Mouse (Mus musculus) midbrain, postnatal 0 days (tissue): ENCODE results near the gene Ddx20. TPM values are rescaled to one million over a fixed set of nuclear protein-coding genes. Genes with fewer than 3 reads are reported as not detected.
A peak's percentile ranks its signal among the peaks of the same experiment; 100 is the strongest.

Experiments
- ATAC-seq: fragments of 200-750 bp; cut with Nextera tagmentation; 2 replicates; pipeline ENCODE4 v1.8.0; 2017; ENCODE audit warnings: moderate number of reproducible peaks, mild to moderate bottlenecking, moderate TSS enrichment, moderate library complexity; ENCODE audit not compliant: low FRiP score
- DNase-seq: peaks from one replicate; pipeline ENCODE4 v3.0.0-alpha.2; 2015; ENCODE audit warnings: low spot score
- H3K27ac ChIP-seq: fragments of 300-500 bp; sonication (generic); 2 replicates; pipeline ENCODE4 v1.5.1; 2014; ENCODE audit warnings: low read depth, mild to moderate bottlenecking, low read length, mixed read lengths
- H3K27me3 ChIP-seq: fragments of 300-500 bp; sonication (generic); 2 replicates; pipeline ENCODE4 v1.6.1; 2014; ENCODE audit warnings: low read length, control low read depth, mixed read lengths; ENCODE audit not compliant: insufficient read depth
- H3K36me3 ChIP-seq: fragments of 300-500 bp; sonication (generic); 2 replicates; pipeline ENCODE4 v1.6.1; 2014; ENCODE audit warnings: low read length, control low read depth, mixed read lengths; ENCODE audit not compliant: insufficient read depth
- H3K4me1 ChIP-seq: fragments of 300-500 bp; sonication (generic); 2 replicates; pipeline ENCODE4 v1.6.1; 2014; ENCODE audit warnings: mild to moderate bottlenecking, control low read depth, antibody characterized with exemption, low read length, mixed read lengths; ENCODE audit not compliant: insufficient read depth
- H3K4me2 ChIP-seq: fragments of 300-500 bp; sonication (generic); 2 replicates; pipeline ENCODE4 v1.6.1; 2014; ENCODE audit warnings: low read depth, mild to moderate bottlenecking, low read length, mixed read lengths; ENCODE audit not compliant: poor library complexity, severe bottlenecking
- H3K4me3 ChIP-seq: fragments of 300-500 bp; sonication (generic); 2 replicates; pipeline ENCODE4 v1.5.1; 2014; ENCODE audit warnings: low read depth, mild to moderate bottlenecking, low read length, moderate library complexity
- H3K9ac ChIP-seq: fragments of 300-500 bp; sonication (generic); replicated peaks from 2 replicates; pipeline ENCODE4 v1.6.1; 2014; ENCODE audit warnings: mild to moderate bottlenecking, low read length, moderate library complexity, mixed read lengths; ENCODE audit not compliant: poor library complexity, severe bottlenecking
- H3K9me3 ChIP-seq: fragments of 300-500 bp; sonication (generic); 2 replicates; pipeline ENCODE4 v1.6.1; 2016; ENCODE audit warnings: low read length, control low read depth
- CTCF ChIP-seq: IDR thresholded peaks from 2 replicates; pipeline ENCODE4 v1.5.1; 2016; ENCODE audit warnings: antibody characterized with exemption, mild to moderate bottlenecking
- WGBS: fragments of 180-500 bp; shearing (Covaris S2); extraction: QIAGEN DNeasy Blood & Tissue Kit; methylation state at CpG from one replicate; pipeline ENCODE4 v1.1.7; 2014; 5-methylcytosine and 5-hydroxymethylcytosine counted together
- polyA plus RNA-seq: library from polyadenylated mRNA; unstranded; fragments of >200 nt; fragmentation: Nextera tagmentation; extraction: Ambion mirVana; gene quantifications from 2 replicates; pipeline ENCODE4 v1.2.1, GENCODE M21; 2015
- total RNA-seq: library from RNA; depleted of rRNA; stranded (reverse); fragments of >200 nt; gene quantifications from 2 replicates; pipeline ENCODE4 v1.2.3, GENCODE M21; 2014

Ddx20 gene
- total and polyA plus RNA-seq, 2 experiments from 2014 or later, result 16.5 to 23.0 TPM

DNA sequence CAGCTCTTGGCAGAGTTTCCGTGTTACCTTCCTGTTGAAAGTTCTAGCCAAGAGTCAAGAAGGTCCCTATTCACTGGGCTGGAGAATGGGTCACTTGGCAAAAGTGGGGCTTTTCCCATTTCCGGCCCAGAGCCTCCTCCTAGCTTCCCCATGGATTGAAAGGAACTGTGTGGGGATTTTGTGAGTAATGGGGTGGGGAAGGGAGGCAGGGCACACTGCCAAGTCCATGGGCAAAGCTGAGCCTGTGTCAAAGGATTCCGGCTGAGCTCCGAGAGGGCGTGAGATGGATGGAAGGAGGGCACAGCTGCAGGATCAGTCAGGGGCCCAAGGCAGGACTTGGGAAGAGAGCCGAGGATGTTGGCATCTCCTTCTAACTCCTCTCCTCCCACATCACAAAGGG lies 22.9 kb upstream of the Ddx20 start:
- ATAC-seq (peak; percentile 62), DNase-seq (peak; percentile 89)
- no peak for TF ChIP-seq CTCF
- Histone ChIP-seq H3K27me3 (peaks cover 8% of the 10 kb centered on the region; the same call in 1 of the 2 replicates), H3K27ac (no peak overlapping the region), H3K4me2 (no peak overlapping the region), H3K4me3 (no peak overlapping the region), H3K9ac (no peak overlapping the region), H3K4me1 (peaks cover under 1% of the 10 kb centered on the region), H3K36me3 (no peaks in the 10 kb centered on the region), H3K9me3 (no peaks in the 10 kb centered on the region)
- 51% methylated on average over 6 of the region's 6 CpGs for WGBS

DNA sequence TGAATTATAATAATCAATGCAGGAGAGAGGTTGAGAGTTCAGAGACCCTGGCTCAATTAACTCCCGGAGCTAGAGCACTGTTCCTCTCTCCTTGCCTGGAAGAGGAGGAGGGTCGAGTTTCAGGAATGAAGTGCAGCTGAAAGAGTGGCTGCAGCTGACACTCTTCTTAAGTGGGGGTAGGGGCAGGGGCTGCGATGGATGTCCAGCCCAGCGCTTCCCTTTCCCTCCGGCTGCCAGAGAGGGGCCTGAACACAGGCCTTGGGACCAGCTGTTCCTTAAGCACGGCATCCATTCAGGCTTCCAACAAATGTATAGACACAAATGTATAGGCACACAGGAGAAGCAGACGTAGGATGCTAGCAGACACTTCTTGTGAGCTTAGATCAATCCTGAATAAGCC lies 20.2 kb upstream of the Ddx20 start:
- Histone ChIP-seq H3K4me1 (peaks cover 4% of the 10 kb centered on the region; the same call in 1 of the 2 replicates), H3K36me3 (no peaks in the 10 kb centered on the region), H3K27ac (no peak overlapping the region), H3K27me3 (peaks cover 18% of the 10 kb centered on the region; the same call in 1 of the 2 replicates), H3K4me3 (no peak overlapping the region), H3K9ac (no peak overlapping the region), H3K4me2 (peak overlapping the region; percentile 16), H3K9me3 (no peaks in the 10 kb centered on the region)
- no peak for TF ChIP-seq CTCF
- no peak for DNase-seq
- 26% methylated on average over 7 of the region's 7 CpGs for WGBS
- no peak for ATAC-seq

DNA sequence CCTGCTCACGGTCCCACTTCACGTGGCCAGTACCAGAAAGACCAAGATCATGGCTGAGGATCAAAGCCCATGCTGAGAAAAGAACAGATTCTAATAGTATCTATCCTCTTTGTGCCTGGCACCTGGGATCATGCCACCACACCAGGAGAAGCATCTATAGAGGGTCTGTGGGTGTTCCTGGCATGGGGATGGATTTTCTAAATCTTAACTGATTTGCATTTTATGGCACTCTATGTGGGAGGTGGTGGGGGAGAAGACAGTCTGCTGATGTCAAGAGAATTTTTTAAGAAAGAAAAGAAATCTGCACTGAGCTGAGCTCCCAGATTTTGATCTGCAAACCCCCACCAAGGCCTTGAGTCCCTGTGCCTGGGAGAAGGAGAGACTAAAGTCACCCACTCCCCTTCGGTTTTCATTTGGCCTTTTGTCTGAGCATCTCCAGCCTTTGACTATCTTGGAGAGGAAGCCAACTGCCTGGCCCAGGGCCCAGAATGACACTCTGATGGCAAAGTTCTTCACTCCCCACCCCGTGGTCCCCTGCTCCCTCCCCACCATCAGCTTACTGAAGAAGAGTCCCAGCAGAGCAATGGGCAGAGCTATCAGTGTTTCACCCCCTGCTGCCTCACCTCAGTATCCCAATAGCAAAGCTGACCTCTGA lies 19.1 kb upstream of the Ddx20 start:
- peak overlapping the region; percentile 99 for H3K4me2 ChIP-seq
- peak overlapping the region; percentile 47; the same call in 1 of the 2 replicates for H3K4me3 ChIP-seq
- H3K36me3 ChIP-seq, result no peaks in the 10 kb centered on the region
- H3K9me3 ChIP-seq, result no peaks in the 10 kb centered on the region
- H3K9ac ChIP-seq, result no peak overlapping the region
- DNase-seq, result peak; percentile 73
- no peak for TF ChIP-seq CTCF
- peaks cover 18% of the 10 kb centered on the region; the same call in 1 of the 2 replicates for H3K27me3 ChIP-seq
- ATAC-seq, result no peak
- H3K4me1 ChIP-seq, result peaks cover 4% of the 10 kb centered on the region; the same call in 1 of the 2 replicates
- WGBS, result 47% methylated on average over 4 of the region's 4 CpGs
- H3K27ac ChIP-seq, result no peak overlapping the region; the same call in 1 of the 2 replicates

GRCm38 (mm10) chr3:105705561-105705960 lies 18.2 kb upstream of the Ddx20 start:
- no peak for ATAC-seq
- Histone ChIP-seq H3K27me3 (peaks cover 18% of the 10 kb centered on the region; the same call in 1 of the 2 replicates), H3K27ac (peak overlapping the region; percentile 47; the same call in 1 of the 2 replicates), H3K36me3 (no peaks in the 10 kb centered on the region), H3K4me2 (peak overlapping the region; percentile 99), H3K9me3 (no peaks in the 10 kb centered on the region), H3K9ac (peak overlapping the region; percentile 55), H3K4me1 (peaks cover 4% of the 10 kb centered on the region; the same call in 1 of the 2 replicates), H3K4me3 (peak overlapping the region; percentile 47)
- TF ChIP-seq CTCF, result no peak
- DNase-seq, result no peak
- 37% methylated on average over 3 of the region's 3 CpGs for WGBS

GRCm38 (mm10) chr3:105705061-105705549 lies 17.7 kb upstream of the Ddx20 start:
- ATAC-seq (peak; percentile 64), DNase-seq (peak; percentile 75)
- no peak for TF ChIP-seq CTCF
- H3K4me2 ChIP-seq, result peak overlapping the region; percentile 99
- peak overlapping the region; percentile 55 for H3K9ac ChIP-seq
- H3K4me3 ChIP-seq, result peak overlapping the region; percentile 47
- H3K36me3 ChIP-seq, result no peaks in the 10 kb centered on the region
- peak overlapping the region; percentile 26; the same call in 1 of the 2 replicates for H3K27ac ChIP-seq
- H3K4me1 ChIP-seq, result peaks cover 4% of the 10 kb centered on the region; the same call in 1 of the 2 replicates
- no peaks in the 10 kb centered on the region for H3K9me3 ChIP-seq
- peaks cover 18% of the 10 kb centered on the region; the same call in 1 of the 2 replicates for H3K27me3 ChIP-seq
- under 1% methylated on average over 26 of the region's 28 CpGs for WGBS
